Mouse (Mus musculus): ENCODE measurements around the gene Tspyl3.
"Not testable (repeated sequence)": the region's sequence is repeated elsewhere in the genome, so short reads cannot be mapped to it uniquely, and the experiment has no call there.

The Tspyl3 gene

GRCm38 (mm10) chr2:153224946-153225594, at the start of gene Tspyl3:
Gene Tspyl3, minus strand, starts transcription at chr2:153225441.
- DNase-seq: peak; percentile 68 to 69

DNA sequence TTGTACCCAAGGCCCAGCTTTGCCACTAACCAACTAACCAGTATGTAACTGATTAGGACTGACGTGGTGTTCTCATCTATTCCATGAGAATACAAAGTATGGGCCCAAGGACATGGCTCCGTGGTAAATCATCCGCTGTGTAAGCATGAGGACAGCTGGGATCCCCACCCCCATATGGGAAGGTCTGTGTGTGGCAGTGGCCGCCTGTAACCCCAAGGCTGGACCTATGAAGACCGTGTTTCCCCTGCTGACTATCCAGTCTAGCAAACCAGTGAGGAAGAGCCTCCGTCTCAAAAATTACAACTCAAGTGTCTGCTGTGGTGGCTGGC, 49.6 kb upstream of the Tspyl3 start:
- DNase-seq: no peak

DNA sequence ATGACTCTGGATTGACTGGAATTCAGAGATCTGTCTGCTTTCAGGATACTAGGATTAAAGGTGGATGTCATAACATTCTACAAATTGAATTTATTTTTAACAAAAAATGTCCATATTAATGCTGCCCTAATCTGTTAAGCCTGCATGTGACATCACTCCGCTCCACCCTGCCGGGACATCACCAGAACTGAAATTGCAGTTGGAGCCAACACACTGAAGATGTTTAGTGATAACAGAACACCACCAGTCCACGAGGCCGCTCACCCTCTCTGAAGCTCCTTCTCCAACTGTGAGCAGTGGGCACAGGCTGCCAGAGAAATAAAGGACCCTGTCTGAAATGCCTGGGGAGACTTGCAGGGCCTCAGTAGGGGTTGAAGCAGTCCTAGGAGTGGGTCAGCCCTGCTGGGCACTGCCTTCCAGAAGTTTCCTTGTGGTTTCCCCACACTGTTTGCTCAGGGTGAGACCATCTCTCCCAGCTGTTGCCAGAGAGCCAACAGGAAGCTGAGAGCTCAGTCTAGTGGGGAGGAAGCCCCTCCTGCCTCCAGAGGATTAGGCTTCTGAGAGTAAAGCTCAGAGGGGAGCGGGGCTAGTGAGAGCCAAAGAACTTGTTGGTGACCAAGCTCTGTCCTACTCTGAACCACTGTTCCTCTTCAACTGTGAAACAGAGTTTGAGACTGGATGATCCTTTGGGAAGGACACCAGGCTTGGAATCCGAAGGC, 49.1 kb upstream of the Tspyl3 start:
- not testable (repeated sequence) for DNase-seq

DNA sequence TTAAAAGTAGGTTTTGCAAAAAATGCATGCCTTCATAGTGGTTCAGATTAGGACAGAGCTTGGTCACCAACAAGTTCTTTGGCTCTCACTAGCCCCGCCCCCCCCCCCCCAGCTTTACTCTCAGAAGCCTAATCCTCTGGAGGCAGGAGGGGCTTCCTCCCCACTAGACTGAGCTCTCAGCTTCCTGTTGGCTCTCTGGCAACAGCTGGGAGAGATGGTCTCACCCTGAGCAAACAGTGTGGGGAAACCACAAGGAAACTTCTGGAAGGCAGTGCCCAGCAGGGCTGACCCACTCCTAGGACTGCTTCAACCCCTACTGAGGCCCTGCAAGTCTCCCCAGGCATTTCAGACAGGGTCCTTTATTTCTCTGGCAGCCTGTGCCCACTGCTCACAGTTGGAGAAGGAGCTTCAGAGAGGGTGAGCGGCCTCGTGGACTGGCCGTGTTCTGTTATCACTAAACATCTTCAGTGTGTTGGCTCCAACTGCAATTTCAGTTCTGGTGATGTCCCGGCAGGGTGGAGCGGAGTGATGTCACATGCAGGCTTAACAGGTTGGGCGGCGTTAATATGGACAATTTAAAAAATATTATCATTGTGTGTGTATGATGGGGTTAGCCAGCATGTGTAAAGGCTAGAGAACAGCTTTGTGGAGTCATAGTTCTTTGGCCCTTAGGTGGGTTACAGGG, 45.1 kb upstream of the Tspyl3 start:
- DNase-seq: not testable (repeated sequence)

DNA sequence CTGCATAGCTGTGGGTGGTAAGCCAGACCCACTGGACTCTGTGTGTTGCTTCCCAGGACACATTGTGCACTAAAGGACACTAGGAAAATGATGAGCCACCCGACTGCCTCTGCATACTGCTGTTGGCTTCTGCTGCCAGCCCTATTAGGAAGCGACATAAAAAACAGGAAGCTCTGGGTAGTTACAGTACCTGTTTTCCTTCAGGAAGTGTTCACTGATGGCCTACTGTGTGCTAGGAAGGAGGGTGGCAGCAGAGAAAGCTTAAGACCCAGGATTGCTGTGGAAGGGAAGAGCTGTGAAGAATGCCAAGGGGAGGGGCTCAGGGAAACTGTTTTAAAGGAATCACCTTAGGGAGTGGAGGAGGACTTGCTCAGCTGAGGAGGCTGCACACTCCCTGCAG, 42.1 kb upstream of the Tspyl3 start:
- no peak for DNase-seq

DNA sequence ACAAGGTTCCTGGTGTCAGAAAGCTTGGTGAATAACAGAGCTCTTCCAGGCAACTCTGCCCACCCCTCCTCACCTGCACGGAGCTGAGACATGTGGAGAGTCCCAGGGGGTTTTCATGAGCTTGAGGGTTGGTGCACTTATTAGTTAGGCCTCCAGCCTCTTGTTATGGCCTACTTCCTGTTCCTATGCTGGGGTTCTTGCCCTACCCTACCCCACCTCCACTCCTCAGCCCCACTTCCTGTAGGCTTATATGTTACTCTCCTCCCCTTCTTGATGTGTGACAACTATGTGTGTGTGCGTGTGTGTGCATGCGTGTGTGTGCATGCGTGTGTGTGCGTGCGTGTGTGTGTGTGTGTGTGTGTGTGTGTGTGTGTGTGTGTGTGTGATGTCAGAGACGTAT, 37.8 kb upstream of the Tspyl3 start:
- DNase-seq: no peak

DNA sequence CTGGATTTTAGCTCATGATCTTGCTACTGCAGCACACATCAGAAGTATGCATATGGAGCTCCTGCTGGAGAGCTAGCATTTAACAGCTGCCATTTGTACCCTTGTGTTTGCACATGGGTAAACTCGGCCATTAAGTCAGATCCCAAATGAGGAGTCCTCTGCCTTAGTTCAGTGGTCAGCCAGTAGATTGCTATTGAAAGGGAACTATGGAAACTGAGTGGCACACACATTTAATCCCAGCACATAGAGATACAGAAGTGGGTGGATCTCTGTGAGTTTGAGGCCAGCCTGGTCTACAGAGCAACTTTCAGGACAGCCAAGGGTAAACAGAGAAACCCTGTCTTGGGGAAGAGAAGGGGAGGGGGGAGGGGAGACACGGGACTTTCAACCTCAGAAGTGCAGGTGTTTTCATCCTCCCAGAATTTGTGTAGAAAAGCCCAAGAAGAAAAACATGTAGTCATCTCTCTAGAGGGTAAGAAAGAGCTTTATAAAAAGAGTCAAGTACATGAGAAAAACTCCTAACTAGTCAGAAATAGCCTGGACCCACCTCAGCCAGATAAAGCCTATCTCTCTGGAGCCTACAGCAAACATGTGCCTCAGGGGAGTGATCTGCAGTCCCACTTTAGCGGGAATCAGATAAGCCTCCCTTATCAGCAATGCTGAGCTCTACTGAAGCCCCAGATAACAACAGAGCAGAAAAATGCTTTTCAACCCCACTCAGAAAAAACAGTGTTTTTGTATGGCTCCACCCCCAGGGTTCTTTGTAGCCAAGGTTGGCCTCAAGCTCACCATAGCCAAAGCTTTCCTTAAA, 34.8 kb upstream of the Tspyl3 start:
- DNase-seq: no peak

DNA sequence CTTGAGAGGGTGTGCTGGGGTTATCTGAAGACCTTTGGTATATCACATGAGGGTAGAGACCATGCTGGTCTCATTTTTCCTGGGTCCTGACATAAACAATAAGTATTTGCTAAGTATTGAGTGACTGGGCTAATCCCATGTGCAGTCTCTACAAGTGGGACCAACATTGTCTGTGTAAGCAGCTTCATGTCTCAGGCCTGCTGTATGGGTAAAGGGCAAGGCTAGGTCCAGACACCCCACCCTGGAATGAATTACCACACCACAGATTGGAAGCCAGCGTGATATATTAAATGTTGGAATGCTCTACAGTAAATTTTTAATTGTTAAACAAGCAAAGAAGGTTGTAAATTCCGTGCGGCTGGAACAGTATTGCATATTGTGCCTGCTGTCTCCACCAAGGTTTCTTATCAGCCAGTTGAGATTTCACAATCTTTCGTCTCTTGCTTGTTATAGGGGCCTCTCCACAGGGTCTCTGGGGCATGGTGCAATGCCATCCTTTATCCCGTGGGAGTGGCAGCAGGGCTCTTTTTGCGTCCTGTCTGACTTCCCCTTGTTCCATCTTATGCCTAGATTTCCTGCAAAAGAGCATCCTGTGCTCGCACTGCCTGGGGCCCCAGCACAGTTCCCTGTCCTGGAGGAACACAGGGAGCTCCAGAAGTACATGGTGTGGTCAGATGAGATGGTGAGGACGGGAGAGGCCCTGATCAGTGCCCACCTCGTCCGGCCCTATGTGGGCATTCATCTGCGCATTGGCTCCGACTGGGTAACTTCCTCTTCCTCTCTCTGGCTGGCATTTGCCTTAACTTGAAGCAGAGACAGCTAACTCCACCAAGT, 34.0 kb upstream of the Tspyl3 start:
- no peak for DNase-seq

- DNase-seq: no peak
Measured at GRCm38 (mm10) chr2:153256604-153257003, 31.4 kb upstream of the Tspyl3 start.

- no peak for DNase-seq
Measured at GRCm38 (mm10) chr2:153249751-153250150, 24.5 kb upstream of the Tspyl3 start.

DNA sequence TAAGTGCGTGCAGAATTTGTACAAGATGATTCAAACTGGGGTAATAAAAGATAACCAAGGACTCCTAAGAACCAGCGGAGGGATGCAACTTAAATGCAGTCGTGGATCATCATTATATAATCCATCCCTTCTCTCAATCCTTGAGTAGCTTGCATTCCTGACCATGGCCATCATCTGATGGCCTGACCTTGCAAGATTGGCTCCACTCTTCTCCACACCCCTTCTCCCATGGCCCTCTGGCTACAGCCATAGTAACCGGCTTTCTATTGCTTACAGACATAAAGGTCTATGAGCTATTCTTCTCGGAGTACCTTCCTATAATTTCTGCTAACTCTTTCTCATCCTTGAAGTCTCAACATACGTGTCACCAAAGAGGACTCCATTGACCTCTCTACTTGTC, 16.9 kb upstream of the Tspyl3 start:
- no peak for DNase-seq

DNA sequence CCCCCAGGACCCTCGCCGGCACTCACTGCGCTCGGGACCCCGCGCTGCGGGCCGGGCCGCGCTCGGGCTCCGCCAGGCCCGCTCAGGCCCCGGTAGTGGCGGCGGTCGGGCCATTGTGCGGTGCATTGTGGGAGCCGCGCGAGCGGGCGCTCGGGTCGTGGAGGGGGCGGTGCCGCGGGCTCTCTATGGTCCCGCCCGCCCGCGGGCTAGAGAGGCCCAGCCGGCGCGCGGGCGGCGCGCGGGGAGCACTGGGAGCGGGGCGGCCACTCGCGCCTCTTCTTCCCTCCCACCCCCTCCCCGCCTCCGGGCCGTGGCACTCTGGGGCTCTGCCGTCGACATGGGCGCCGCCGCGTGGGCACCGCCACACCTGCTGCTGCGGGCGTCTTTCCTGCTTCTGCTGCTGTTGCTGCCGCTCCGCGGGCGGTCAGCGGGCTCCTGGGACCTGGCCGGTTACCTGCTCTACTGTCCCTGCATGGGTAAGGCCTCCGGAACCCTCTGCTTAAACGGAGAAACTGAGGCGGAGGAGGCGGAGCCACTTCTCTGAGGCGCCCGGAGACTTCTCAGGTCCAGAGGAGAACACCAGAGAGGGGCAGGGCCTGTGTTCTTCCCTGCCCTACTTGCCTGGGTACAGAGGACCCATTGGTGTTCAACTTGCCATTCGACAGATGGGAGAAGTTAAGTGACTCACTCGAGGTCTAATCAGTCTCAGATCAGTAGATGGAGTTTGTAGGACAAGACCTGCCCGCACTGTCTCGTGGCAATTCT, 16.2 kb upstream of the Tspyl3 start, which contains the start of the genes Plagl2 and Pofut1:
TSS of gene Plagl2 (minus strand) at position 177 of the 765 bp plus-strand sequence.
TSS of gene Pofut1 (plus strand) at position 284 of the 765 bp plus-strand sequence.
- peak; percentile 91 to 96 for DNase-seq

- DNase-seq: no peak
Measured at GRCm38 (mm10) chr2:153240701-153241235, 15.5 kb upstream of the Tspyl3 start.

DNA sequence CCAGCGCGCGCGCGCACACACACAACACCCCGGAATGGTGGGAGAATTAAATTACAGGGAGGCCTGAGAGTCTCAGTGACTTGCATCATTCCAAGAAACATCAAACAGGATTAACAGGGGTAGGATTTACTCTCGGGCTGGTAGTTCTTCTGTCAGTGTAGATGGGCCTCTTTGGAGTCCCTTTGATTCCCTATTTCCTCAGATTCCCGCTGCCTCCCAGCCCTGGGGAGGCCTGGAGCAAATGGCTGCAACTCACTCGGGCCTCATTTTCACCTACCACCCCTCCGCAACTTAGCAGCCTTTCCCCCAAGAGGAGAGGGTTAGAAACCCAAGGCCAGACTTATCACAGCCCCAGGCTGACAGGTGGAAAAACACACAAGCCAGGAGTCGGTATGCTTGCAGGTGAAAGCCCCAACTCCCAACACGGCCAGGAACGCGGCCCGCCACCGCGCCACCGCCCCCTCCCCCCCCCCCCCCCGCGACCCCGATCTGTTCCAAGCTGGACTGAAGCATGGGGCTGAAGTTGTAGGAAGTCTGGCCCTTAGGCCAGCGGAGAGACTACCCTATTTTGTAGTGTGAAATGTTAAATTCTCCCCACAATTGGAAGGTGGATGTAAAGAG, 14.7 kb upstream of the Tspyl3 start:
- DNase-seq: no peak

DNA sequence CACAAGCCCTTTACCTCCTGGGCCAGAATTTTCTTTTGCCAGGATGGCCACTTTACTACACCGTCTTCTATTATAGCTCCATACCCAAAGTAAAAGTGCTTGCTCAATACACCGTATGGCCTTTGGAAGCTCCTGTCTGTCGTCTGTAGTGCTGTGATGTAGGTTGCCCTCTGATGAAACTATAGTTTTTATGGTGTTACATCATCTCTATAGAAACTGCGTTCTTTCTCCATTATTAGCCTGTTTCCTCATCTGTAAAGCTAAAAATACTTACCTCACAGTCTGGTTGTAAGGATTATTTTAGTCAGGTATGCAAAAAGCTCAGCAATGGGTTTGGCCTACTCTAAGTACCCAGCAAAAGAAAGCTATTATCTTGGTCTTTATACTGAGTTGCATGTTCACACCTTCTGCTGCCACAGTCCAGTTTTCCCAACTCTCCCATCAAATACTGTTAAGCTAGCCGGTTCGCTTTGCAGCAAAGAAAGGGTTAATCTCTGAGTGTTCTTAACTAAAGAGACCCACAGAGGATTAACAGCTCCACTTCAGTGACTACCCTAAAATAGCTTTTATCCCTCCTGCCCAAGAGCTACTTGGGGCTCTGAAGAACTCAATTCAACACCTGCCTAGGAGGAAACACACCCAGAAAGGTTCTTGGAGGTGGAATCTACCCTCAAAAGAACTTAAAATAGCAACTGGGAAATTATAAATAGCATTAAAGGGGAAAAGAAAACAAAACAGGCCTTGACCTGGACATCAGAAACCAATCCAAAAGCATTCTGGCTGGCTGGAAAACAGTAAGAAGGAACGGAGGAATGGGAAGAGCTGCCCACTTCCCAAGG, 14.0 kb upstream of the Tspyl3 start:
- DNase-seq: no peak

- no peak for DNase-seq
Measured at GRCm38 (mm10) chr2:153238406-153238805, 13.2 kb upstream of the Tspyl3 start.

DNA sequence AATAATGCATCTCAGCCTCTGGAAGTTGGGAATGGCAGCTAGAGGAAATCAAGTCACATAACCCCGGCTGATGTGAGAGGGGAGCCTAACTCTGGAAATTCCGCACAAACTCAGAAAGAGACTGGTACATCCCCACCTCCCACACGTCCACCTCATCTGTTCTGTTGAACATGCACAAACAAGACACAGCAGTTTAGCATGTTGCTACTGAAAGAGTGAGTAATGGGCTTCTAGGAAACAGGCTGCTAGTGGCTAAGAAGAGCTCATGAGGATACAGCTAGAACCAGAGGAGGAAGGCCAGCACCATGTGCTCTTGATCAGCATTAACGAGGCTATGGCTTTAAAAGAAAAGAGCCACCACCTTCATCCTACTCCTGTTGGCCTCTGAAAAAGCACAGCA, 12.7 kb upstream of the Tspyl3 start:
- DNase-seq: no peak

DNA sequence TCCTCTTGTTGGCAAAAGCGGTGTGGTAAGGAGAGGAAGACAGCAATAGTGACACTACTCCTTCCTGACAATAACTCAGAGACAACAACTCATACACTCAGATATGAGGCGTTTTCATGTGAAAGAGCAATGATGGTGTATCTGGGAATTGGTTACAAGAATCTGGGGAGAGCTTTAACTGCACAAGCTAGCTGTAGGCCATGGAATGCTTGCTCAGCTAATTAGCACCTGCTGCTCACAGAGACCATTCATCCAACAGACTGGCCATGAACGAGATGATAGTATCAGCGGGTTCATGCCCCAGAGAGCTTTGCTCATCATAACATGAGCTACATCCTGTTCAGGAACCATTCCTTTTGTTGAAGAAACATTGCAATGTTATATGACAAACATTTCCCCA, 12.0 kb upstream of the Tspyl3 start:
- no peak for DNase-seq

GRCm38 (mm10) chr2:153228523-153228922, 3.3 kb upstream of the Tspyl3 start:
- DNase-seq: no peak

- no peak for DNase-seq
Measured at GRCm38 (mm10) chr2:153227959-153228358, 2.7 kb upstream of the Tspyl3 start.
